ENCODE assay signal across 15 mouse cellular contexts in genomic region chr7:133730324-133731191, GRCm38 (mm10). TPM values are rescaled to one million over a fixed set of nuclear protein-coding genes. Genes with fewer than 3 reads are reported as not detected.
DNase-seq lines count a peak whose midpoint lies in the region; ATAC-seq lines count a peak whose summit lies in the region.
"Had no signal": no experiment of that assay in that cellular context is flagged by ENCODE, and none has a peak within 500 bp of the region (broad histone marks: within the 10 kb centered on the region; RNA-seq: fewer than 3 reads in every experiment).

No protein-coding gene starts in this region.

- no peaks in the 10 kb centered on the region for H3K27me3 ChIP-seq in heart, embryonic 11.5 days (ENCODE audit: control insufficient read depth, insufficient read depth, low read length)
- H3K27me3 ChIP-seq in midbrain, embryonic 16.5 days (ENCODE audit: control insufficient read depth, insufficient read depth, low read depth, low read length): no peaks in the 10 kb centered on the region
- H3K27me3 ChIP-seq: CH12.LX; limb, embryonic 12.5 days; lung, embryonic 15.5 days had no signal

- 56% methylated on average over 11 of the region's 11 CpGs for WGBS in heart, embryonic 11.5 days (ENCODE audit: insufficient replicate concordance)
- 84% methylated on average over 11 of the region's 11 CpGs for WGBS in midbrain, embryonic 16.5 days

- H3K9me3 ChIP-seq in heart, embryonic 11.5 days (replicated peaks; ENCODE audit: control insufficient read depth, low read length): no peaks in the 10 kb centered on the region
- H3K9me3 ChIP-seq in midbrain, embryonic 16.5 days (replicated peaks; ENCODE audit: control insufficient read depth, low read length, poor library complexity, severe bottlenecking): no peaks in the 10 kb centered on the region
- H3K9me3 ChIP-seq: limb, embryonic 12.5 days; lung, embryonic 15.5 days had no signal

- peaks cover 30% of the 10 kb centered on the region for H3K4me1 ChIP-seq in heart, embryonic 11.5 days (ENCODE audit: control insufficient read depth, insufficient read depth, low read length)
- H3K4me1 ChIP-seq in midbrain, embryonic 16.5 days (ENCODE audit: control insufficient read depth, insufficient read depth, low read length): no peaks in the 10 kb centered on the region
- H3K4me1 ChIP-seq: limb, embryonic 12.5 days; lung, embryonic 15.5 days had no signal

- no peaks in the 10 kb centered on the region for H3K36me3 ChIP-seq in heart, embryonic 11.5 days (ENCODE audit: control insufficient read depth, insufficient read depth, low read length)
- peaks cover 7% of the 10 kb centered on the region for H3K36me3 ChIP-seq in midbrain, embryonic 16.5 days (ENCODE audit: control insufficient read depth, insufficient read depth, low read length)
- H3K36me3 ChIP-seq: lung, embryonic 15.5 days had no signal

- peak overlapping the region; percentile 41 for H3K27ac ChIP-seq in heart, embryonic 11.5 days (ENCODE audit: low read depth, low read length)
- H3K27ac ChIP-seq in midbrain, embryonic 16.5 days (ENCODE audit: low read length): no peak overlapping the region
- H3K27ac ChIP-seq: limb, embryonic 12.5 days; lung, embryonic 15.5 days had no signal

- no peak overlapping the region for H3K4me3 ChIP-seq in heart, embryonic 11.5 days (ENCODE audit: low read depth, low read length)
- H3K4me3 ChIP-seq in midbrain, embryonic 16.5 days (ENCODE audit: low read depth, low read length): no peak overlapping the region
- H3K4me3 ChIP-seq: limb, embryonic 12.5 days; lung, embryonic 15.5 days had no signal

- peak; percentile 93 for DNase-seq in heart, adult 11 months
- DNase-seq in heart, postnatal 4 days: no peak
- DNase-seq in 416B (ENCODE audit: low read depth): peak; percentile 40
- DNase-seq in adrenal gland, postnatal 25 days: peak; percentile 28
- no peak for DNase-seq in embryo, embryonic 10 days (ENCODE audit: low spot score)
- DNase-seq in embryo, embryonic 11 days: no peak

- ATAC-seq in heart, embryonic 11.5 days (replicated peaks; ENCODE audit: insufficient number of reproducible peaks, low FRiP score, low TSS enrichment): no peak
- ATAC-seq in midbrain, embryonic 16.5 days: no peak
- ATAC-seq: forebrain, embryonic 14.5 days; intestine, embryonic 16.5 days had no signal

- peak overlapping the region; percentile 11; the same call in 1 of the 2 replicates for H3K4me2 ChIP-seq in heart, embryonic 11.5 days
- H3K4me2 ChIP-seq in midbrain, embryonic 16.5 days (ENCODE audit: low read length): no peak overlapping the region
- H3K4me2 ChIP-seq: limb, embryonic 12.5 days; lung, embryonic 15.5 days had no signal

- peak overlapping the region; percentile 54; the same call in 1 of the 2 replicates for H3K9ac ChIP-seq in heart, embryonic 11.5 days (ENCODE audit: low read depth, low read length)
- no peak overlapping the region for H3K9ac ChIP-seq in midbrain, embryonic 16.5 days (ENCODE audit: low read depth, low read length)
- H3K9ac ChIP-seq: limb, embryonic 12.5 days; lung, embryonic 15.5 days had no signal

RNA-seq across cellular contexts. Expression of gene Uros, which starts 20.7 kb away (rescaled TPM):
- total RNA-seq in heart, postnatal 4 days (2021): 10 to 100 TPM; 13.0 to 14.5 TPM
- total RNA-seq in adrenal gland, postnatal 25 days (2021): 15.5 and 18.2 TPM in 2 replicates
- polyA plus RNA-seq in heart, embryonic 11.5 days (2014; fragmentation: Nextera tagmentation; extraction: Ambion mirVana): 53.0 and 53.6 TPM in 2 replicates
- polyA plus RNA-seq in midbrain, embryonic 16.5 days (2015; fragmentation: Nextera tagmentation; extraction: Ambion mirVana): 55.7 and 56.7 TPM in 2 replicates

RNA-seq across cellular contexts. Expression of gene Bccip, which starts 21.4 kb away (rescaled TPM):
- total RNA-seq in heart, postnatal 4 days (2021): 10 to 100 TPM; 45.8 to 54.5 TPM
- 54.8 and 64.9 TPM in 2 replicates for total RNA-seq in adrenal gland, postnatal 25 days (2021)
- 100 and 102 TPM in 2 replicates for polyA plus RNA-seq in heart, embryonic 11.5 days (2014; fragmentation: Nextera tagmentation; extraction: Ambion mirVana)
- 89.8 and 93.0 TPM in 2 replicates for polyA plus RNA-seq in midbrain, embryonic 16.5 days (2015; fragmentation: Nextera tagmentation; extraction: Ambion mirVana)

RNA-seq across cellular contexts. Expression of gene Fank1, which starts 46.1 kb away (rescaled TPM):
- total RNA-seq in heart, postnatal 4 days (2021): not detected
- 0.46 TPM in 1 of 2 replicates, not detected in the other for total RNA-seq in adrenal gland, postnatal 25 days (2021)
- 0.10 TPM in 1 of 2 replicates, not detected in the other for polyA plus RNA-seq in heart, embryonic 11.5 days (2014; fragmentation: Nextera tagmentation; extraction: Ambion mirVana)
- polyA plus RNA-seq in midbrain, embryonic 16.5 days (2015; fragmentation: Nextera tagmentation; extraction: Ambion mirVana): 5.2 and 7.9 TPM in 2 replicates

RNA-seq across cellular contexts. Expression of gene Mmp21, which starts 50.7 kb away (rescaled TPM):
- not detected for total RNA-seq in heart, postnatal 4 days (2021)
- not detected in 2 replicates for total RNA-seq in adrenal gland, postnatal 25 days (2021)
- 0.11 and 0.23 TPM in 2 replicates for polyA plus RNA-seq in heart, embryonic 11.5 days (2014; fragmentation: Nextera tagmentation; extraction: Ambion mirVana)
- not detected in 2 replicates for polyA plus RNA-seq in midbrain, embryonic 16.5 days (2015; fragmentation: Nextera tagmentation; extraction: Ambion mirVana)
- total RNA-seq: CH12.LX; gastrocnemius, postnatal 4 days had no signal
- polyA plus RNA-seq: forebrain, embryonic 14.5 days; intestine, embryonic 16.5 days; limb, embryonic 12.5 days; urinary bladder, adult 2 months had no signal

RNA-seq across cellular contexts. Expression of gene Dhx32, which starts 52.0 kb away (rescaled TPM):
- 10 to 100 TPM; 39.0 to 41.5 TPM for total RNA-seq in heart, postnatal 4 days (2021)
- 63.6 and 77.9 TPM in 2 replicates for total RNA-seq in adrenal gland, postnatal 25 days (2021)
- 24.7 and 30.8 TPM in 2 replicates for polyA plus RNA-seq in heart, embryonic 11.5 days (2014; fragmentation: Nextera tagmentation; extraction: Ambion mirVana)
- 43.2 and 46.3 TPM in 2 replicates for polyA plus RNA-seq in midbrain, embryonic 16.5 days (2015; fragmentation: Nextera tagmentation; extraction: Ambion mirVana)

Comparison
In these comparisons a context has a peak if more than half of its experiments do, and no peak if none do; other contexts are left out.
1. DNase-seq: peak in heart, adult 11 months (single experiment), 416B (single experiment) and adrenal gland, postnatal 25 days (single experiment); none in heart, postnatal 4 days (single experiment), embryo, embryonic 10 days (single experiment) and embryo, embryonic 11 days (single experiment).